Mouse (Mus musculus): Measurements from ENCODE around the gene Gm17604. TPM values are rescaled to one million over a fixed set of nuclear protein-coding genes. Genes with fewer than 3 reads are reported as not detected.

Gene Gm17604
- not detected in 2 replicates for polyA plus RNA-seq (2016; fragmentation: Nextera tagmentation; extraction: Ambion mirVana)

GRCm38 (mm10) chrX:165004779-165005324, at the start of gene Gm17604:
Gene Gm17604 (minus strand): TSS chrX:165004829.
- no peak for ATAC-seq (ENCODE audit: low FRiP score)
- peaks cover 4% of the 10 kb centered on the region; the same call in 1 of the 2 replicates for H3K27me3 ChIP-seq

GRCm38 (mm10) chrX:165049929-165050328, 45.3 kb upstream of the Gm17604 start:
- no peak for ATAC-seq (ENCODE audit: low FRiP score)
- Histone ChIP-seq H3K27ac (no peak overlapping the region), H3K27me3 (peaks cover 2% of the 10 kb centered on the region; the same call in 1 of the 2 replicates), H3K9ac (no peak overlapping the region), H3K4me1 (no peaks in the 10 kb centered on the region), H3K36me3 (replicated peaks) (no peaks in the 10 kb centered on the region), H3K4me3 (replicated peaks) (no peak overlapping the region), H3K9me3 (no peaks in the 10 kb centered on the region), H3K4me2 (no peak overlapping the region)
- WGBS, result 90% methylated on average over 1 of the region's 1 CpGs

More at GRCm38 (mm10) chrX:165004779-165005324, at the start of gene Gm17604:
- H3K36me3 ChIP-seq (replicated peaks), result no peaks in the 10 kb centered on the region
- no peak within 1 kb of the TSS for H3K9ac ChIP-seq
- no peak within 1 kb of the TSS for H3K4me3 ChIP-seq (replicated peaks)
- H3K27ac ChIP-seq, result no peak within 1 kb of the TSS
- no peaks in the 10 kb centered on the region for H3K4me1 ChIP-seq
- H3K4me2 ChIP-seq, result no peak within 1 kb of the TSS
- no peaks in the 10 kb centered on the region for H3K9me3 ChIP-seq

- H3K36me3 ChIP-seq (replicated peaks), result no peaks in the 10 kb centered on the region
- no peak overlapping the region for H3K4me2 ChIP-seq
- H3K9ac ChIP-seq, result no peak overlapping the region
- H3K27ac ChIP-seq, result no peak overlapping the region
- no peak for ATAC-seq (ENCODE audit: low FRiP score)
- no peaks in the 10 kb centered on the region for H3K4me1 ChIP-seq
- H3K27me3 ChIP-seq, result peaks cover 4% of the 10 kb centered on the region; the same call in 1 of the 2 replicates
- no peak overlapping the region for H3K4me3 ChIP-seq (replicated peaks)
- WGBS, result 35% methylated on average over 4 of the region's 4 CpGs
- H3K9me3 ChIP-seq, result no peaks in the 10 kb centered on the region
Measured at GRCm38 (mm10) chrX:165003141-165003540, 1.5 kb downstream of the Gm17604 start.

DNA sequence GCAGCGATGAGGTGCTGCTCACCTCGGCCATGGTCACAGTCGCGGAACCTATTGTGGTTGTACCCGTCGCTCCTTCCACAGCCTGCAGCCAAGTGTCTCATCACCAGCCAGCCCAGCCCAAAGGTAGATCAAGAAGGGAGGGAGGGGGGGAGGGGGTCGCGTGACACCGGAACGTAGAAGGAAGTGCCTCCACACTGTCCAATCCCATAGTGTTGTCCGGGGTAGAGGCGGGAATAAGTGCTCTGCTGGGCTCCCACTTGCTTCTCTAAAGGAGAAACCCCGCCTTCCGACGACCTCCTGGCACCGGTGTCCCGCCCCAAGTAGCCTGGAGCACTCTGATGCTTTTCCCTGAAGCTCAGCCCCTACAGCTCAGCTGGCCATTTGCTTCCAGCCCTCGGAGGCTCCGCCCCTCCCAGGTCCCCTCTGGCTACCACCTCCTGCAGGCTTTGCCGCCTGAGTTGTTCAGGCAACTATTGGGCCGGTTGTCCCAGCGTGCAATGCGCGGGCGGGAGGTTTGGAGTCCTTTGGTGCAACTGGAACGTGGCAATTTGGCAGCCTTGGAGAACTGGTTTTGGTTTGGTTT, 24.3 kb downstream of the Gm17604 start, which contains the start of the genes Mospd2 and Fancb:
Mospd2 (minus strand) TSS at position 183 of the 583 bp plus-strand sequence.
Fancb (plus strand) TSS at position 400 of the 583 bp plus-strand sequence.
- 12% methylated on average over 24 of the region's 26 CpGs for WGBS

GRCm38 (mm10) chrX:164978866-164979265, 25.8 kb downstream of the Gm17604 start:
- ATAC-seq (ENCODE audit: low FRiP score), result no peak
- Histone ChIP-seq H3K9me3 (no peaks in the 10 kb centered on the region), H3K4me3 (replicated peaks) (no peak overlapping the region), H3K4me2 (peak overlapping the region; percentile 52; the same call in 1 of the 2 replicates), H3K27me3 (peaks cover 12% of the 10 kb centered on the region), H3K9ac (no peak overlapping the region), H3K4me1 (no peaks in the 10 kb centered on the region), H3K36me3 (replicated peaks) (no peaks in the 10 kb centered on the region), H3K27ac (no peak overlapping the region)
- WGBS, result 98% methylated on average over 2 of the region's 2 CpGs

More for the DNA sequence above, 24.3 kb downstream of the Gm17604 start, which contains the start of the genes Mospd2 and Fancb:
- Histone ChIP-seq H3K27ac (0 out of 2 replicates have a peak within 1 kb of the TSS, but pooled peaks have one; percentile 42), H3K36me3 (replicated peaks) (no peaks in the 10 kb centered on the region), H3K4me2 (peak within 1 kb of the TSS; percentile 52), H3K4me1 (no peaks in the 10 kb centered on the region), H3K4me3 (replicated peaks) (peak within 1 kb of the TSS; percentile 49), H3K9me3 (no peaks in the 10 kb centered on the region), H3K9ac (peak within 1 kb of the TSS; percentile 61), H3K27me3 (peaks cover 12% of the 10 kb centered on the region)
- ATAC-seq (ENCODE audit: low FRiP score), result peak; percentile 99

DNA sequence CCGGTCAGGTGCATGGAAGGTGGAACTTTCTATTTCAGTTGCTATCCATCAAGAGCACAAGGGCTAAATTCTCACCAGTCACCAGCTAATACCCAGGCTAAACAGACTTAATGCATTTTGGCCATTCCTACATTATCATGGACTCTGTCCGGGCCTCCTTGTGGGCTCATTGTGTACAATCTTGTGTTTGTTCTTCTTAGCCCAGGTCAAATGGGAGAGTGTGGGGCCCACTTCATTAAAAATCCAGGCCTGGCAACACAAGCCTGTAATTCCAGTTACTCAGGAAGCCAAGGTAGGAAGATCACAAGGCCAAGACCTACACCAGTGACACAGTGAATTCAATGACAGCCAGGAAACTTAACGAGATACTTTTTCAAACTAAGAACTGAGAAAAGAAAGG, 33.4 kb downstream of the Gm17604 start:
- H3K27me3 ChIP-seq, result 0 out of 2 replicates have a peak, but pooled peaks cover 7% of the 10 kb centered on the region
- H3K9me3 ChIP-seq, result no peaks in the 10 kb centered on the region
- no peak overlapping the region for H3K9ac ChIP-seq
- no peak overlapping the region for H3K4me2 ChIP-seq
- H3K36me3 ChIP-seq (replicated peaks), result no peaks in the 10 kb centered on the region
- no peaks in the 10 kb centered on the region for H3K4me1 ChIP-seq
- whole genome bisulfite sequencing, result 65% methylated on average over 3 of the region's 3 CpGs
- ATAC-seq (ENCODE audit: low FRiP score), result no peak
- H3K27ac ChIP-seq, result no peak overlapping the region
- H3K4me3 ChIP-seq (replicated peaks), result no peak overlapping the region

DNA sequence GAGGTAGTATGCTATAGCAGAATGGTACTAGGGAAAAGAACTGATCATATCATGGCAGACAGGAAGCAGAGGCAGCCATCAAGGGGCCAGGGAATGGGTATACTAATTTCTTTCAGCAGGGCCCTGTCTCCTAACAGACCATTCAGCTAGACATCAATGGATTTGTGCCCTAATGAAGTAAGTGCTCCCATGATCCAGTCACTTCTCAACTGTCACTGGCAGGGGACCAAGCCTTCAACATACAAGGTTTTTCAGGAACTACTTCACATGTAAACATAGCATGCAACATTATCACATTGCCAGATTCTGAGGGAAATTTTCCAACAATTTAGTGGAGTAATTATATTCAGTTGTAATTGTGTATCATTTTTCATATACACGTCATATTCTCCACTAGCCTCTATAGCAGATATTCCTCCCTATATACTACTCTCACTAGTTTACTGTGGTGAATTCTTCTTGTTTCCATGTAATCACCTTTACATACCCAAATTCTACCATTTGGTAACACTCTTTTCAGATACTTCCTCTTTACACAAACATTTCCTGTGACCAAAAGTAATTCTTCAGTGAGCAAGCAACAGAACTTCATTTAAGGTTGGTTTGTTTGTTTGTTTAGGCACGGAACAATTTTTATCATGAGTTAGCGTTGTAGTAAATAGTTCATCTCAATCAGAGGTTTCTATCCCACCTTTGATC, 38.7 kb downstream of the Gm17604 start:
- ATAC-seq (ENCODE audit: low FRiP score), result no peak
- Histone ChIP-seq H3K4me2 (no peak overlapping the region), H3K27ac (no peak overlapping the region), H3K36me3 (replicated peaks) (no peaks in the 10 kb centered on the region), H3K4me1 (no peaks in the 10 kb centered on the region), H3K9ac (no peak overlapping the region), H3K4me3 (replicated peaks) (no peak overlapping the region), H3K27me3 (no peaks in the 10 kb centered on the region), H3K9me3 (no peaks in the 10 kb centered on the region)
- WGBS, result 85% methylated on average over 3 of the region's 3 CpGs

Other genes with a start within 250 kb of the Gm17604 start
- 17.3 and 18.1 TPM in 2 replicates for gene Mospd2, start 24.5 kb downstream of the Gm17604 start, polyA plus RNA-seq (2016; fragmentation: Nextera tagmentation; extraction: Ambion mirVana)
- gene Fancb, start 24.2 kb downstream of the Gm17604 start, polyA plus RNA-seq (2016; fragmentation: Nextera tagmentation; extraction: Ambion mirVana), result 9.4 and 9.7 TPM in 2 replicates

Measured in forebrain, embryonic 12.5 days (tissue).